Mouse (Mus musculus) intestine, embryonic 14.5 days (tissue): ENCODE measurements at regions not wholly inside any gene's neighbourhood (a gene's known extent, or its start where the extent isn't known, plus 50 kb on each side); places are given as distances from the start of the nearest gene placed in this dataset.

ENCODE experiments used
- ATAC-seq: fragments of 200-750 bp; cut with Nextera tagmentation; replicated peaks from 2 replicates; pipeline ENCODE4 v1.8.0; 2017; ENCODE audit warnings: low read depth, moderate number of reproducible peaks, moderate TSS enrichment, moderate library complexity; ENCODE audit not compliant: low FRiP score, low TSS enrichment
- DNase-seq: peaks from one replicate; pipeline ENCODE4 v3.0.0-alpha.2; 2018; ENCODE audit warnings: low spot score
- H3K27ac ChIP-seq: fragments of 300-500 bp; sonication (generic); 2 replicates; pipeline ENCODE4 v1.5.1; 2014; ENCODE audit warnings: low read depth, mild to moderate bottlenecking, control low read depth
- H3K27me3 ChIP-seq: fragments of 300-500 bp; sonication (generic); replicated peaks from 2 replicates; pipeline ENCODE4 v1.6.1; 2014; ENCODE audit warnings: low read length, control low read depth; ENCODE audit not compliant: control insufficient read depth, insufficient read depth
- H3K36me3 ChIP-seq: fragments of 300-500 bp; sonication (generic); 2 replicates; pipeline ENCODE4 v1.6.1; 2014; ENCODE audit warnings: low read length, control low read depth; ENCODE audit not compliant: control insufficient read depth, insufficient read depth
- H3K4me1 ChIP-seq: fragments of 300-500 bp; sonication (generic); replicated peaks from 2 replicates; pipeline ENCODE4 v1.6.1; 2014; ENCODE audit warnings: low read length, control low read depth, mixed read lengths; ENCODE audit not compliant: control insufficient read depth, insufficient read depth
- H3K4me2 ChIP-seq: fragments of 300-500 bp; sonication (generic); 2 replicates; pipeline ENCODE4 v1.6.1; 2014; ENCODE audit warnings: low read length
- H3K4me3 ChIP-seq: fragments of 300-500 bp; sonication (generic); 2 replicates; pipeline ENCODE4 v1.5.1; 2014; ENCODE audit warnings: low read depth, low read length, control low read depth, mixed read lengths
- H3K9ac ChIP-seq: fragments of 300-500 bp; sonication (generic); 2 replicates; pipeline ENCODE4 v1.6.1; 2014; ENCODE audit warnings: mild to moderate bottlenecking, low read length
- H3K9me3 ChIP-seq: fragments of 300-500 bp; sonication (generic); 2 replicates; pipeline ENCODE4 v1.6.1; 2016; ENCODE audit warnings: low read length, control low read depth; ENCODE audit not compliant: control insufficient read depth
- WGBS: fragments of 180-500 bp; shearing (Covaris S2); extraction: QIAGEN DNeasy Blood & Tissue Kit; methylation state at CpG from one replicate; pipeline ENCODE4 v1.1.7; 2014; 5-methylcytosine and 5-hydroxymethylcytosine counted together

- Histone ChIP-seq H3K9ac (no peak overlapping the region), H3K4me3 (no peak overlapping the region), H3K27ac (no peak overlapping the region), H3K27me3 (no peaks in the 10 kb centered on the region), H3K4me1 (no peaks in the 10 kb centered on the region; the same call in 1 of the 2 replicates), H3K4me2 (no peak overlapping the region), H3K36me3 (no peaks in the 10 kb centered on the region), H3K9me3 (no peaks in the 10 kb centered on the region)
- DNase-seq (no peak), ATAC-seq (no peak)
- 81% methylated on average over 3 of the region's 3 CpGs for WGBS
These were observed 1478.7 kb upstream of the Lrrc6 start for GRCm38 (mm10) chr15:67979451-67979850.

GRCm38 (mm10) chr15:67977210-67977609 is 1476.5 kb upstream of the Lrrc6 start:
- Histone ChIP-seq H3K4me2 (no peak overlapping the region), H3K36me3 (no peaks in the 10 kb centered on the region), H3K27me3 (no peaks in the 10 kb centered on the region), H3K9me3 (no peaks in the 10 kb centered on the region), H3K4me1 (no peaks in the 10 kb centered on the region; the same call in 1 of the 2 replicates), H3K9ac (no peak overlapping the region), H3K27ac (no peak overlapping the region), H3K4me3 (no peak overlapping the region)
- DNase-seq = no peak
- 95% methylated on average over 2 of the region's 2 CpGs for WGBS
- no peak for ATAC-seq

GRCm38 (mm10) chr15:67971998-67972397 is 1471.3 kb upstream of the Lrrc6 start:
- Histone ChIP-seq H3K27ac (no peak overlapping the region), H3K36me3 (no peaks in the 10 kb centered on the region), H3K4me2 (no peak overlapping the region), H3K4me3 (no peak overlapping the region), H3K9ac (no peak overlapping the region), H3K4me1 (no peaks in the 10 kb centered on the region), H3K27me3 (no peaks in the 10 kb centered on the region), H3K9me3 (no peaks in the 10 kb centered on the region)
- no peak for DNase-seq
- WGBS = 44% methylated on average over 3 of the region's 3 CpGs
- ATAC-seq = no peak

GRCm38 (mm10) chr15:67954216-67954615 is 1453.5 kb upstream of the Lrrc6 start:
- WGBS = 54% methylated on average over 2 of the region's 2 CpGs
- ATAC-seq (no peak), DNase-seq (no peak)
- Histone ChIP-seq H3K4me2 (no peak overlapping the region), H3K36me3 (no peaks in the 10 kb centered on the region), H3K4me3 (no peak overlapping the region), H3K27ac (no peak overlapping the region), H3K9me3 (no peaks in the 10 kb centered on the region), H3K9ac (no peak overlapping the region), H3K27me3 (no peaks in the 10 kb centered on the region), H3K4me1 (no peaks in the 10 kb centered on the region)

- no peaks in the 10 kb centered on the region for H3K4me1 ChIP-seq
- ATAC-seq (no peak), DNase-seq (no peak)
- H3K9ac ChIP-seq = no peak overlapping the region
- H3K4me2 ChIP-seq = no peak overlapping the region
- H3K27me3 ChIP-seq = no peaks in the 10 kb centered on the region
- no peaks in the 10 kb centered on the region for H3K36me3 ChIP-seq
- no peak overlapping the region for H3K27ac ChIP-seq
- 68% methylated on average over 6 of the region's 6 CpGs for WGBS
- H3K4me3 ChIP-seq = no peak overlapping the region
- H3K9me3 ChIP-seq = no peaks in the 10 kb centered on the region
These were observed 1449.8 kb upstream of the Lrrc6 start for GRCm38 (mm10) chr15:67950281-67951040.

- Histone ChIP-seq H3K4me1 (no peaks in the 10 kb centered on the region), H3K4me2 (no peak overlapping the region), H3K9me3 (no peaks in the 10 kb centered on the region), H3K9ac (no peak overlapping the region), H3K27me3 (no peaks in the 10 kb centered on the region), H3K27ac (no peak overlapping the region), H3K36me3 (no peaks in the 10 kb centered on the region), H3K4me3 (no peak overlapping the region)
- DNase-seq (no peak), ATAC-seq (no peak)
- WGBS = 89% methylated on average over 3 of the region's 3 CpGs
These were observed 1443.8 kb upstream of the Lrrc6 start for GRCm38 (mm10) chr15:67944330-67945082.

GRCm38 (mm10) chr15:67943046-67943445 is 1442.3 kb upstream of the Lrrc6 start:
- Histone ChIP-seq H3K4me2 (no peak overlapping the region), H3K36me3 (no peaks in the 10 kb centered on the region), H3K4me3 (no peak overlapping the region), H3K9me3 (no peaks in the 10 kb centered on the region), H3K27ac (no peak overlapping the region), H3K27me3 (no peaks in the 10 kb centered on the region), H3K9ac (no peak overlapping the region), H3K4me1 (no peaks in the 10 kb centered on the region)
- no peak for DNase-seq
- ATAC-seq = no peak

GRCm38 (mm10) chr15:67940510-67940909 is 1439.8 kb upstream of the Lrrc6 start:
- ATAC-seq = no peak
- WGBS = 91% methylated on average over 1 of the region's 1 CpGs
- H3K4me3 ChIP-seq = no peak overlapping the region

GRCm38 (mm10) chr15:67924885-67925284 is 1424.2 kb upstream of the Lrrc6 start:
- Histone ChIP-seq H3K4me2 (no peak overlapping the region), H3K36me3 (no peaks in the 10 kb centered on the region), H3K9me3 (no peaks in the 10 kb centered on the region), H3K4me3 (no peak overlapping the region), H3K4me1 (no peaks in the 10 kb centered on the region), H3K27me3 (no peaks in the 10 kb centered on the region), H3K9ac (no peak overlapping the region), H3K27ac (no peak overlapping the region)
- DNase-seq (no peak), ATAC-seq (no peak)
- 68% methylated on average over 2 of the region's 2 CpGs for WGBS

More at GRCm38 (mm10) chr15:67940510-67940909, 1439.8 kb upstream of the Lrrc6 start:
- no peak for DNase-seq
- Histone ChIP-seq H3K9ac (no peak overlapping the region), H3K4me1 (no peaks in the 10 kb centered on the region), H3K36me3 (no peaks in the 10 kb centered on the region), H3K9me3 (no peaks in the 10 kb centered on the region), H3K27me3 (no peaks in the 10 kb centered on the region), H3K4me2 (no peak overlapping the region), H3K27ac (no peak overlapping the region)
